Mouse (Mus musculus) activated CD4-positive, CD25-positive, alpha-beta regulatory T cell (primary cell): ENCODE data around the gene Agt. TPM values are rescaled to one million over a fixed set of nuclear protein-coding genes. Genes with fewer than 3 reads are reported as not detected.

Source experiments
- polyA plus RNA-seq, 2 experiments: library from polyadenylated mRNA; unstranded; fragments of 100-300 nt; shearing (Covaris generic); gene quantifications; one replicate each; pipeline ENCODE4 v1.2.1; 2017

Gene Agt
- under 1 TPM in 1 of 2 experiments, not detected in 1; 0.15 TPM for polyA plus RNA-seq

DNA sequence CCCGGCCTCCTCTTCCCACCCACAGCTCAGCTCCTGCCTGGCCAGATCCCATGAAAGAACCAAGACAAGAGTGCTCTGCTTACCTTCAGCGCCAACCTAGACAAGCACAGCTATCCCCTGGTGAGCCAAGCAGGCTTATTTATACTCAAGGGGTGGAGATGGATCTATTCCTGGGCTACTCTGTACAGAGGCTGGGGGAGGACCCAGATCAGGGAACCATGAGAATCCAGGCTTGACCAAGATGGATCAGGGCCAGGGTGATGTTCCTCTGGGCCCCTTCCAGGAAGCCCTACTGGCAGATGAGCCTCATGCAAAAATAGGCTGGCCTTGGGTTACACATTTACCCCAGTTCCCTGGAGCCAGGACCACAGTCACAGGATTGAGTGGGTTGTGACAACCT, at the start of gene Agt:
Gene Agt (minus strand): TSS at position 114 of the 400 bp plus-strand sequence.

DNA sequence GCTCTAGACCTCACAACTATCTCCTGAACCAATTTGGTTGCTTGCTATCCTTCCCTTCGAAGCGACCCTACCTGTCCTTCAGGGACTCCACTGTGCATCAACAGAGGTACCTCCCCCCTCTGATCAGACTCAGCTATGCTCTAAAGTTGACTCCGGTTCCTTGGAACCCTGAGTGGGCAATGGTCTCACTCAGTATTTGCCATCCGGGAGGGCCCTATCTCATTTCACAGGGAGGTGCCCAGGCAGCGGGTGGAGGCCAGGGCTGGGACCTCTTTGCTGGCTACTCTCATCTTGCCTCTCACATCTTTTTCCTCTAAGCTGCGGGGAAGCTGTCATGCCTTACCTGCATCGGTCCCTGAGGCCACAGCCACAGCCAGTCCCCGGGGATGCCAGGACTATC, 6.3 kb upstream of the Agt start, which contains the start of gene Capn9:
Gene Capn9 (plus strand): TSS at position 301 of the 400 bp plus-strand sequence.

DNA sequence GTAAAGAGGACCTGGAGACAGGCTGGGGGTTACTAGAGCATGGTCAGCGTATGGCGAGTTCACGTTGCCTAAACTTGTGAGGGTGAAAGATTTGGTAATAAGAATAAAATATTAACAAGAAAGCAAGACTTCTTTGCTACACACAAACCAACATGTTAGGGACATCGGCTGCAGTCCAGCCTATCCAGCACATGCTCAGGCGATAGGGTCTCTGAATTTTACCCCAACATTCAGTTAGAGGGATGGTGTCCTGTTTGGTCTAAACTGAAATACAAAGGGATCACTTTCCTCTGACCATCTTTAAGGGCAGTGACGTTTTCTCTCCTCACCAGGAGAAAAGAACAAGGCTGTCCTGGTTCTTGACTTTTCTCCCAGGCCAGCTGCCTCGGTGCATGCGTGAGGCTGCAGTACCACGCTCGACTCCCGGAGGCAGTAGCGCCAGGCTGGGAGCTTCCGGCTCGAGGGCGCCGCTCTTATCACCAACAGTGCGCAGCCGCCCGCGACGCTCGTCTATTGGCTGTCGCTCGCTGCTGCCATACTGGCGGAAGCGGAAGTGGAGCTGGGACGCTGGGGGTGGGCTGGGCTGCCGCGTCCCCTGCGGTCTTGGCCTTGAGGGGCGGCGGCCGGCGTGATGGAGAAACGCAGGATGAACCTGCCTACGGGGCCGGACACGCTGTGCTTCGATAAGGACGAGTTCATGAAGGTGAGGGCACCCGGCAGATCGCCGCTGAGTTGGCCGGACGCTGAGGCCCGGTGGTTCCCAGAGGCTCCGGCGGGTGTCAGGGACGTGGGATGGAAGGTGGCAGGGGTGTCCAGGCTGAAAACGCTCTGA, 49.0 kb downstream of the Agt start, which contains the start of gene Cog2:
Gene Cog2 (plus strand): TSS at position 519 of the 832 bp plus-strand sequence.

Other genes starting within 250 kb of the Agt start
- under 1 TPM in 1 of 2 experiments, not detected in 1; 0.06 TPM for gene Pgbd5, start 130.0 kb downstream of the Agt start, polyA plus RNA-seq
- gene Cog2, start 48.9 kb downstream of the Agt start, polyA plus RNA-seq: 10 to 100 TPM; 45.8 to 55.0 TPM
- gene Capn9, start 6.4 kb upstream of the Agt start, polyA plus RNA-seq: not detected
- 1 to 10 TPM; 4.2 to 5.5 TPM for gene 2310022B05Rik, start 93.7 kb upstream of the Agt start, polyA plus RNA-seq
- gene Ttc13, start 152.3 kb upstream of the Agt start, polyA plus RNA-seq: 100 to 1,000 TPM in 1 of 2 experiments, 10 to 100 TPM in 1; 82.3 to 109 TPM
- 10 to 100 TPM; 11.5 to 30.2 TPM for gene Arv1, start 152.4 kb upstream of the Agt start, polyA plus RNA-seq
- 10 to 100 TPM; 15.3 to 17.1 TPM for gene Fam89a, start 182.1 kb upstream of the Agt start, polyA plus RNA-seq
- gene Trim67, start 223.4 kb upstream of the Agt start, polyA plus RNA-seq: under 1 TPM in 1 of 2 experiments, not detected in 1; 0.10 TPM